Mouse (Mus musculus) megakaryocyte, embryonic 14.5 days (primary cell): ENCODE results near the gene Pdcl2. TPM values are rescaled to one million over a fixed set of nuclear protein-coding genes. Genes with fewer than 3 reads are reported as not detected.
A peak's percentile ranks its signal among the peaks of the same experiment; 100 is the strongest.

Experiments used
- H3K27me3 ChIP-seq: replicated peaks from 2 replicates; pipeline ENCODE3; 2012; ENCODE audit warnings: inconsistent platforms
- H3K36me3 ChIP-seq: replicated peaks from 2 replicates; pipeline ENCODE3; 2012; ENCODE audit warnings: low read length, inconsistent platforms, mixed read lengths
- H3K4me1 ChIP-seq: 2 replicates; pipeline ENCODE4 v1.6.1; 2012; ENCODE audit warnings: inconsistent platforms
- H3K4me3 ChIP-seq: replicated peaks from 2 replicates; pipeline ENCODE3; 2012; ENCODE audit warnings: moderate library complexity, mild to moderate bottlenecking, inconsistent platforms
- H3K9me3 ChIP-seq: 2 replicates; pipeline ENCODE4 v1.6.1; 2012; ENCODE audit warnings: inconsistent platforms
- FLI1 ChIP-seq: IDR thresholded peaks from 2 replicates; pipeline ENCODE4 v1.6.1; 2012; ENCODE audit warnings: low read length, inconsistent platforms, mixed read lengths
- GATA1 ChIP-seq: IDR thresholded peaks from 3 replicates; pipeline ENCODE4 v1.6.1; 2012; ENCODE audit warnings: mixed read lengths, low read length, inconsistent platforms, borderline replicate concordance
- polyA plus RNA-seq: library from polyadenylated mRNA; stranded (reverse); fragments of >175 nt; gene quantifications from 2 replicates; pipeline ENCODE4 v1.2.3, GENCODE M21; 2012; ENCODE audit warnings: low replicate concordance; ENCODE audit not compliant: insufficient read depth

The Pdcl2 gene
- 0.30 TPM in 1 of 2 replicates, not detected in the other for polyA plus RNA-seq

DNA sequence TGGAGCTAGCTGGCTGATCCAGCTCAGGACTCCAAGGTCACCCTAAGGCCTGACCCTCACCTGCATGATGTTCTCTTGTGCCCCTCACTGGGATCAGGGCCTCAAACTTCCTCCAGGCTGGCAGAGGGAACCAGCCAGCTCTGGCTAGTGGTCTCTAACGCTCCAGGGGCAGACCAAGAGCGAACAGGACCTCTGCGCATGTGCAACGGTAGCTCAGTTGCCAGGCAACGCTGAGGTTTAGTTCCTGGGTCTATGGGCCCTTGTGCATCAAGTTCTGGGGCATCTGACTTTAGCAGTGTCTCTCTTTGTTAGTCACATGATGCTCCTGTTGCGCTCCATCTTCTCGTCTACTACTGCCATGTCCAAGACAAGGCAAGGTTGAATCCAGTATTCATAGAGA, at the start of gene Pdcl2:
Gene Pdcl2, minus strand, starts transcription at position 204 of the 400 bp plus-strand sequence.
- no peak within 1 kb of the TSS for H3K4me3 ChIP-seq
- no peaks in the 10 kb centered on the region for H3K4me1 ChIP-seq
- TF ChIP-seq FLI1 (no peak), GATA1 (no peak)
- peaks cover 16% of the 10 kb centered on the region for H3K27me3 ChIP-seq
- peaks cover 3% of the 10 kb centered on the region; the same call in 1 of the 2 replicates for H3K9me3 ChIP-seq
- H3K36me3 ChIP-seq, result no peaks in the 10 kb centered on the region

- H3K4me3 ChIP-seq, result no peak overlapping the region
- H3K4me1 ChIP-seq, result no peaks in the 10 kb centered on the region
- 0 out of 2 replicates have a peak, but pooled peaks cover 5% of the 10 kb centered on the region for H3K9me3 ChIP-seq
- peaks cover 14% of the 10 kb centered on the region for H3K27me3 ChIP-seq
- H3K36me3 ChIP-seq, result no peaks in the 10 kb centered on the region
- TF ChIP-seq FLI1 (no peak), GATA1 (no peak)
Observed at GRCm38 (mm10) chr5:76379216-76379615, 48.3 kb upstream of the Pdcl2 start.

DNA sequence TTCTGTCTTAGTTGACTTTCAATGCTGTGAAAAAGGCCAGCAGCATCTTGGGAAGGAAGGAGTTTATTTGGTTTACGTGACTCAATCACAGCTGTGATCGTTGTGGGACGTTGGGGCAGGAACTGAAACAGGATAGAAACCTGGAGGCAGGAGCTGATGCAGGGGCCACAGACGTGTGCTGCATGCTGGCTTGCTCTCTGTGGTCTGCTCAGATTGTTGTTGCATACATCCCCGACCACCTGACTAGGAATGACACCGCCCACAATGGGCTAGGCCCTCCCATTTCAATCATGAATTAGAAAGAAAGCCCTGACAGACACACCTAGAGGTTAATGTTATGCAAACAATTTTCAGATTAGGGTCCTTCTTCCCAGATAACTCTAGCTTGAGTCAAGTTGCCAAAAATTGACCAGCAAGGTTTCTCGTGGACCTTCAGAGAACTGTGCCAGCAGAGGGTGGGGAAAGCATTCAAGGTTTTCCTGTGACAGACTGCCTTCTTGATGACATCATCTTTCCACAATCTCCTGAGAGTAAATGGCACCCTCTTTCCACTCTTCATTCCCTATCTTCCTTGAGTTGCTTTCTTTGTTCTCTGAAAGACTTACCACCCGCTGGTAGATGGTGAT, 38.4 kb upstream of the Pdcl2 start:
- H3K36me3 ChIP-seq, result no peaks in the 10 kb centered on the region
- no peak overlapping the region for H3K4me3 ChIP-seq
- no peak for TF ChIP-seq GATA1
- TF ChIP-seq FLI1, result no peak
- H3K4me1 ChIP-seq, result no peaks in the 10 kb centered on the region
- H3K27me3 ChIP-seq, result peaks cover 23% of the 10 kb centered on the region
- H3K9me3 ChIP-seq, result no peaks in the 10 kb centered on the region

DNA sequence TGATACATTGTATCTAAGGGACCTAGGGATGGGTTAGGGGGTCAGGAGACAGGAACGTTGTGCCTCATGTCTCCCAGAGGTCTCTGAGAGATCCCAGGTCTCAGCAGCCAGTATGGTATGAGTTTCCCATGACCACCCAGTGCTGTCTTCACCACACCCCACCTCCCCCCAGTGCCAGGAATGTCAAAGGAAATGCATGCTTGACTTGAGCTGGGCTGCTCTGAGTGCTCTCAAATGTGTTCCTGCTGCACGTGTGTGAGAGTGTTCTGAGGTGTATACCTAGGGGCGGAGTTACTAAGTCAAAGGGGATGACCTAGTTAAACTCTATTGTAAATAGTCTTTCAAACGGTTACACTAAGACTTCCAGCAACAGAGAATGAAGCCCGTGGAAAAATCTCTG, 34.5 kb upstream of the Pdcl2 start:
- peaks cover 45% of the 10 kb centered on the region for H3K27me3 ChIP-seq
- no peak overlapping the region for H3K4me3 ChIP-seq
- H3K9me3 ChIP-seq, result peaks cover 8% of the 10 kb centered on the region
- peaks cover 7% of the 10 kb centered on the region; the same call in 1 of the 2 replicates for H3K4me1 ChIP-seq
- no peak for TF ChIP-seq FLI1
- no peak for TF ChIP-seq GATA1
- no peaks in the 10 kb centered on the region for H3K36me3 ChIP-seq

- H3K4me1 ChIP-seq, result peaks cover 7% of the 10 kb centered on the region; the same call in 1 of the 2 replicates
- no peak for TF ChIP-seq GATA1
- no peak for TF ChIP-seq FLI1
Observed at GRCm38 (mm10) chr5:76363453-76364104, 32.6 kb upstream of the Pdcl2 start, which contains the start of gene Nmu. Gene Nmu, minus strand, starts transcription at chr5:76363788.

GRCm38 (mm10) chr5:76360786-76361185, 29.8 kb upstream of the Pdcl2 start:
- Histone ChIP-seq H3K4me3 (no peak overlapping the region), H3K27me3 (peaks cover 34% of the 10 kb centered on the region), H3K4me1 (peaks cover 7% of the 10 kb centered on the region; the same call in 1 of the 2 replicates), H3K9me3 (peaks cover 8% of the 10 kb centered on the region), H3K36me3 (no peaks in the 10 kb centered on the region)
- TF ChIP-seq GATA1, result no peak

More at GRCm38 (mm10) chr5:76363453-76364104, 32.6 kb upstream of the Pdcl2 start, which contains the start of gene Nmu:
- peaks cover 43% of the 10 kb centered on the region for H3K27me3 ChIP-seq
- H3K9me3 ChIP-seq, result peaks cover 8% of the 10 kb centered on the region
- no peaks in the 10 kb centered on the region for H3K36me3 ChIP-seq
- H3K4me3 ChIP-seq, result peak within 1 kb of the TSS; percentile 62

DNA sequence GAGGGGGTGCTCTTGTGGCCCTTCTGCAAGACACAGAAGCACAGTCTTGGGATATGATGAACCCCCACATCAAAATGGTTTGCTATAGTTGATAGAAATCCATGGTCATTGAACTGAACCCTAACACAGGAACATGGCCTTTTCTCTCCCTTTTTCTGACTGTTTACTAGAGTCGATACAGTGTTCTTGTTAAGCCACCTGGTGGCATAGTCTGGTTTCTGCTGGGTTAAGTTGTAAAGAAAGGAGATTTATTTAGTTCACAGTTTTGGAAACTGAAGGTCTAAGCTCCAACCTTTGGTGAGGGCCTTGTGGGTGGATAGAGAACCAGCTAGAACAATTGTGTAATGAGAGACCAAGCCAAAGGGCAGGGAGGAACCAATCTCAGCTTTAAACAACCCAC, 29.1 kb upstream of the Pdcl2 start:
- Histone ChIP-seq H3K4me3 (no peak overlapping the region), H3K9me3 (peaks cover 8% of the 10 kb centered on the region), H3K4me1 (peaks cover 7% of the 10 kb centered on the region; the same call in 1 of the 2 replicates), H3K36me3 (no peaks in the 10 kb centered on the region), H3K27me3 (peaks cover 31% of the 10 kb centered on the region)
- TF ChIP-seq GATA1 (no peak), FLI1 (no peak)

GRCm38 (mm10) chr5:76351953-76352611, 21.1 kb upstream of the Pdcl2 start:
- H3K4me1 ChIP-seq, result peaks cover 5% of the 10 kb centered on the region; the same call in 1 of the 2 replicates
- H3K4me3 ChIP-seq, result no peak overlapping the region
- TF ChIP-seq FLI1 (no peak), GATA1 (no peak)
- no peaks in the 10 kb centered on the region for H3K9me3 ChIP-seq
- peaks cover 17% of the 10 kb centered on the region for H3K27me3 ChIP-seq
- H3K36me3 ChIP-seq, result no peaks in the 10 kb centered on the region

- no peaks in the 10 kb centered on the region for H3K36me3 ChIP-seq
- H3K27me3 ChIP-seq, result peaks cover 20% of the 10 kb centered on the region
- H3K9me3 ChIP-seq, result no peaks in the 10 kb centered on the region
- peaks cover 6% of the 10 kb centered on the region; the same call in 1 of the 2 replicates for H3K4me1 ChIP-seq
- TF ChIP-seq GATA1 (no peak), FLI1 (no peak)
- no peak overlapping the region for H3K4me3 ChIP-seq
Observed at GRCm38 (mm10) chr5:76351537-76351936, 20.6 kb upstream of the Pdcl2 start.

DNA sequence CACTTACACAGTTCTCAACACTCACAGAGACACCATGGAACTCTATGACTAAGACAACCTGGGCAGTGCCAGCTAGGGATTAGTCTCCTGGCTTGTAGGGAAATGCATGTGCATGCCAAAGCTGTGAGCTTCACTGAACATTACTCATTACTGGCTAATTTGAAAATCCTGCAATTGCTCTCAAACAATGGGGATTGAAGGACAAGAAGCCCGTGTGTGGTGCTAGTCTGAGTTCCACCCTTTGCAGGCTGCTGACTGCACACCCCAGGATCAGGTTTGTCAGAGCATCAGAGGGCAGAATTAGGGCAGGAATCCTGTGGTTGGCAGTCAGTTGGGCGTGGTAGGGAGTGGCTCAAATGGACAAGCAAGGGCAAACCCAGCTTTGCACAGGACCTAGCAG, 15.2 kb upstream of the Pdcl2 start:
- Histone ChIP-seq H3K4me3 (no peak overlapping the region), H3K4me1 (peaks cover 9% of the 10 kb centered on the region; the same call in 1 of the 2 replicates), H3K36me3 (no peaks in the 10 kb centered on the region), H3K27me3 (peaks cover 19% of the 10 kb centered on the region), H3K9me3 (no peaks in the 10 kb centered on the region)
- TF ChIP-seq FLI1 (no peak), GATA1 (no peak)
